Mouse (Mus musculus): ENCODE results near the gene Socs4. TPM values are rescaled to one million over a fixed set of nuclear protein-coding genes. Genes with fewer than 3 reads are reported as not detected.
"Not testable (repeated sequence)": the region's sequence is repeated elsewhere in the genome, so short reads cannot be mapped to it uniquely, and the experiment has no call there.

Gene Socs4
- polyA plus RNA-seq, 1 experiment = 1.6 TPM

DNA sequence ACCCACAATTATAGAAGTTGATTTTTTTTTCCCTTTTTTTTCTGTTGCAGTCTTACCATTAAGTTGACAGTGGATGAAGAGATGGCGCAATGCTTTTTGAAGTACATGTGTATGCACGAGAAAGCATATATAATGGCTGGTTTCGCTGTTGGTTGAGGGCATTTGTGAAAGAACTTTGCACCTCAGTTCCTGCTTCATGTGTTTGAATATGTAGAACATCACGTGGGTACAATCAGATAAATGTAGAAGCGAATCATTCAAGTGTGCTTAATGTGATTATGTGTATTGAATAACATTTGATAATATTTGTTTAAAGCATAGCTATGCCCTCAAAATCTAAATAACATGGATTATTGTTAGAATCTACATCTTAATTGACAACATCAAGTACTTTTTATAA lies 42.6 kb downstream of the Socs4 start:
- Histone ChIP-seq H3K4me3 (ENCODE audit: control insufficient read depth, low read depth, low read length) (no peak overlapping the region), H3K4me1 (ENCODE audit: control insufficient read depth, insufficient read depth, low read length) (no peaks in the 10 kb centered on the region), H3K36me3 (ENCODE audit: control insufficient read depth, insufficient read depth, low read length) (no peaks in the 10 kb centered on the region), H3K27ac (ENCODE audit: control insufficient read depth, insufficient read depth, low read depth, low read length) (no peak overlapping the region), H3K27me3 (ENCODE audit: control insufficient read depth, insufficient read depth, low read length) (no peaks in the 10 kb centered on the region)
- no peak for TF ChIP-seq POLR2A (IDR thresholded peaks at IDR 0.05; ENCODE audit: control insufficient read depth, low read depth, low read length)
- TF ChIP-seq CTCF (IDR thresholded peaks at IDR 0.05; ENCODE audit: control insufficient read depth, insufficient read depth, insufficient replicate concordance, low read depth, low read length) = no peak

DNA sequence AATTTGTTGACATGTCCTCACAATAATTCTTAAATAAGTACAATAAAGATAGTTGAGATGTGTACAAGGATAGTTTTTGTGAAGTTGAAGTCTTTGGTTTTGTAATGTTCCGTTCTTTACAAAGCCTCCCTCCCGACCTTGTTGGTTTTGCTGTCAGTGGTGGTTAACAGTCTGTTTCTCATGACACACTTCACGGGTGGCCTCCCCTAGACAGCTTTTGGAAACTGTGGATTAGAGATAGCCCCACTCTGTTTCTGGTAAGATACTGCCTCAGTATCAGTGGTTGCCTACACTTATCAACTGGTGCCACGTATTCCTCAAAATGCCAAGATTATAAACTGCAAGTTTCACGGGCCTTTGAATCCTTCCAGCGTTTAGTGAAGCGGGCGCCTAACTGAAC lies 44.9 kb downstream of the Socs4 start:
- not testable (repeated sequence) for H3K27ac ChIP-seq (ENCODE audit: control insufficient read depth, insufficient read depth, low read depth, low read length); H3K4me1 ChIP-seq (ENCODE audit: control insufficient read depth, insufficient read depth, low read length); H3K36me3 ChIP-seq (ENCODE audit: control insufficient read depth, insufficient read depth, low read length); H3K4me3 ChIP-seq (ENCODE audit: control insufficient read depth, low read depth, low read length); H3K27me3 ChIP-seq (ENCODE audit: control insufficient read depth, insufficient read depth, low read length)

DNA sequence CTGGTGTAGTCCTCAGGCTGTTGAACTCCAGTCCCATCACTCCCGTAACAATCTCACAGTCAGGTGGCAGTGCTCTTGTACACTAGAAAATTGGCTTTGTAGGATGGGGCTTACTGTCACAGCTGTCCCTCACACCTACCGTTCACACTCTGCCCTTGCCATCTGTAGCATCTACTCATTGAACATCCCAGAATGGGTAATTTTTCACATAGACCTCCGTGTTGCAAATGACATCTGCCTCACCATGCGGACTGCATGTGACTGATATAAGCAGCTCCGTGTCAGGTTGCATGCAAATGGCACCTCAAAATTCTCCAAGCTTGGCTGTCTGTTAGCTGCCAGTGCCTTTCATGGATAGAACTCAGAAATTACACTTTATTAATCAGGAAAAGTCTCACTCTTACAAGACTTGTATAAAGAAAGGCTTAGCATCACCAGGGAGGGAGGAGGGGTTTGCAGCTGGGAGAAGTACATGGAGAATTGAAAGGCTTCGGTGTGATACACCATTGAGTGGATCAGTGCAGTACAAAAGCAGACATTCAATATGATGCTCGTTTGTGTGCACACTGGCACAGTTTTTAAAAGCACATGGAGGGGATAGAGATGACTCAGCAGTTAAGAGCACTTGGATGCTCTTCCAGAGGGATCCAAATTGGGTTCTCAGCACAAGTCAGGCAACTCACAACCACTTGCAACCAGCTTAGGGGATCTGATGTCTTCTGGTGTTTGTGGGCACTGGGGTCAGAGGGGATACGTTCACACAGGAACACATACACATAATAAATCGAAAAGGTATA lies 49.4 kb downstream of the Socs4 start:
- H3K36me3 ChIP-seq (ENCODE audit: control insufficient read depth, insufficient read depth, low read length) = no peaks in the 10 kb centered on the region
- no peak for TF ChIP-seq CTCF (IDR thresholded peaks at IDR 0.05; ENCODE audit: control insufficient read depth, insufficient read depth, insufficient replicate concordance, low read depth, low read length)
- no peak for TF ChIP-seq POLR2A (IDR thresholded peaks at IDR 0.05; ENCODE audit: control insufficient read depth, low read depth, low read length)

GRCm38 (mm10) chr14:47327347-47327746 lies 50.6 kb downstream of the Socs4 start:
- H3K27ac ChIP-seq (ENCODE audit: control insufficient read depth, insufficient read depth, low read depth, low read length) = no peak overlapping the region
- H3K4me1 ChIP-seq (ENCODE audit: control insufficient read depth, insufficient read depth, low read length) = peaks cover 5% of the 10 kb centered on the region
- no peaks in the 10 kb centered on the region for H3K27me3 ChIP-seq (ENCODE audit: control insufficient read depth, insufficient read depth, low read length)
- TF ChIP-seq CTCF (IDR thresholded peaks at IDR 0.05; ENCODE audit: control insufficient read depth, insufficient read depth, insufficient replicate concordance, low read depth, low read length) = no peak
- no peak for TF ChIP-seq POLR2A (IDR thresholded peaks at IDR 0.05; ENCODE audit: control insufficient read depth, low read depth, low read length)
- no peaks in the 10 kb centered on the region for H3K36me3 ChIP-seq (ENCODE audit: control insufficient read depth, insufficient read depth, low read length)
- H3K4me3 ChIP-seq (ENCODE audit: control insufficient read depth, low read depth, low read length) = no peak overlapping the region

More for the DNA sequence above, 49.4 kb downstream of the Socs4 start:
- H3K27me3 ChIP-seq (ENCODE audit: control insufficient read depth, insufficient read depth, low read length) = no peaks in the 10 kb centered on the region
- no peak overlapping the region for H3K4me3 ChIP-seq (ENCODE audit: control insufficient read depth, low read depth, low read length)
- no peak overlapping the region for H3K27ac ChIP-seq (ENCODE audit: control insufficient read depth, insufficient read depth, low read depth, low read length)
- H3K4me1 ChIP-seq (ENCODE audit: control insufficient read depth, insufficient read depth, low read length) = peaks cover 5% of the 10 kb centered on the region

DNA sequence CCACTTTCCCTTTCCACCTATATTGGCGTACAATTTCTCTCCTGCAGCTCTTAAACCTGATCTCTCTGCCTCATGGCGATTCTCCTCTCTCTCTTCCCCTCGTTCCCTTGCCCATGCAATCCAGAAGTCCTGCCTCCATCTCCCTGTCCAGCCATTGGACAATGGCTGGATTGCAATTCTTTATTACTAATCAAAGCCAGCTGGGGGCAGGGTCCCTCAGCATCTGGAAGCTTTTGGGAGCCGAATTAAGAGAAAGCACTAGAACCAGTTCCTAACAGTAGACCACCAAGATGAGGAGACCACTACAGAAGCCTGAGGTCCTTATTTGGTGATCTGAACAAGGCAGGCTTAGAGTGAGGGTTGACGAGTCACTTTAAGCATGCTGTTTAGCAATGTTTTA lies 55.2 kb downstream of the Socs4 start:
- H3K27me3 ChIP-seq (ENCODE audit: control insufficient read depth, insufficient read depth, low read length) = no peaks in the 10 kb centered on the region
- H3K4me3 ChIP-seq (ENCODE audit: control insufficient read depth, low read depth, low read length) = no peak overlapping the region
- H3K27ac ChIP-seq (ENCODE audit: control insufficient read depth, insufficient read depth, low read depth, low read length) = no peak overlapping the region
- TF ChIP-seq CTCF (IDR thresholded peaks at IDR 0.05; ENCODE audit: control insufficient read depth, insufficient read depth, insufficient replicate concordance, low read depth, low read length) = no peak
- TF ChIP-seq POLR2A (IDR thresholded peaks at IDR 0.05; ENCODE audit: control insufficient read depth, low read depth, low read length) = no peak
- no peaks in the 10 kb centered on the region for H3K36me3 ChIP-seq (ENCODE audit: control insufficient read depth, insufficient read depth, low read length)
- H3K4me1 ChIP-seq (ENCODE audit: control insufficient read depth, insufficient read depth, low read length) = peaks cover 5% of the 10 kb centered on the region

GRCm38 (mm10) chr14:47334819-47335218 lies 58.1 kb downstream of the Socs4 start:
- no peaks in the 10 kb centered on the region for H3K36me3 ChIP-seq (ENCODE audit: control insufficient read depth, insufficient read depth, low read length)
- H3K27ac ChIP-seq (ENCODE audit: control insufficient read depth, insufficient read depth, low read depth, low read length) = no peak overlapping the region
- H3K4me3 ChIP-seq (ENCODE audit: control insufficient read depth, low read depth, low read length) = no peak overlapping the region
- H3K4me1 ChIP-seq (ENCODE audit: control insufficient read depth, insufficient read depth, low read length) = no peaks in the 10 kb centered on the region
- no peaks in the 10 kb centered on the region for H3K27me3 ChIP-seq (ENCODE audit: control insufficient read depth, insufficient read depth, low read length)
- no peak for TF ChIP-seq POLR2A (IDR thresholded peaks at IDR 0.05; ENCODE audit: control insufficient read depth, low read depth, low read length)
- TF ChIP-seq CTCF (IDR thresholded peaks at IDR 0.05; ENCODE audit: control insufficient read depth, insufficient read depth, insufficient replicate concordance, low read depth, low read length) = peak; percentile 48; the same call in 1 of the 2 replicates

GRCm38 (mm10) chr14:47335300-47335699 lies 58.6 kb downstream of the Socs4 start:
- Histone ChIP-seq H3K4me3 (ENCODE audit: control insufficient read depth, low read depth, low read length) (no peak overlapping the region), H3K27me3 (ENCODE audit: control insufficient read depth, insufficient read depth, low read length) (no peaks in the 10 kb centered on the region), H3K36me3 (ENCODE audit: control insufficient read depth, insufficient read depth, low read length) (no peaks in the 10 kb centered on the region), H3K27ac (ENCODE audit: control insufficient read depth, insufficient read depth, low read depth, low read length) (no peak overlapping the region), H3K4me1 (ENCODE audit: control insufficient read depth, insufficient read depth, low read length) (no peaks in the 10 kb centered on the region)
- TF ChIP-seq CTCF (IDR thresholded peaks at IDR 0.05; ENCODE audit: control insufficient read depth, insufficient read depth, insufficient replicate concordance, low read depth, low read length) = no peak
- TF ChIP-seq POLR2A (IDR thresholded peaks at IDR 0.05; ENCODE audit: control insufficient read depth, low read depth, low read length) = no peak
